Mouse (Mus musculus): ENCODE results near the gene Cdh23. TPM values are rescaled to one million over a fixed set of nuclear protein-coding genes. Genes with fewer than 3 reads are reported as not detected.

Cdh23 gene
- polyA plus RNA-seq, 1 experiment from 2014 or later = 10.0 TPM

DNA sequence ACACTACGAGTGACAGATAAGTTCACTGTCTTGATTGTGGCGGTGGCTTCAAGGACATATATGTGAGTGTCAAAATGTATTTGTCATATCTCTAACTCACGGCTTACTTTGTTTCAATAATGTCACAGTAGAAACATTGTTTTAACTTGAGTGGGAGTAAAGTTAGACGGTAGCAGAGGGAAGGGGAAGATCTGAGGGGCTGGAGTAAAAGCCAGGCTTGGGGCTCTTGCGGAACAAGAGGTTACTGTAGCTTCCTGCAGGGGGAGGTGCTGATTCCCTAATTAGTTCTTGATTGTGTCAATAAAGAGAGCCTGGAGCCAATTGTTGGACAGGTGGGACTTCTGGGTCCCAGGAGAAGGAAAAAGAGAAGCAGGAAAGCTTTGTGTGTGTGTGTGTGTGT is 70.2 kb downstream of the Cdh23 start:
- Histone ChIP-seq H3K4me1 (peaks cover 24% of the 10 kb centered on the region), H3K9me3 (replicated peaks) (no peaks in the 10 kb centered on the region), H3K27me3 (replicated peaks) (no peaks in the 10 kb centered on the region), H3K27ac (replicated peaks) (no peak overlapping the region), H3K9ac (replicated peaks) (no peak overlapping the region), H3K4me3 (replicated peaks) (no peak overlapping the region), H3K4me2 (no peak overlapping the region), H3K36me3 (no peaks in the 10 kb centered on the region)
- ATAC-seq (ENCODE audit: low FRiP score) = no peak
- 63% methylated on average over 5 of the region's 5 CpGs for WGBS

DNA sequence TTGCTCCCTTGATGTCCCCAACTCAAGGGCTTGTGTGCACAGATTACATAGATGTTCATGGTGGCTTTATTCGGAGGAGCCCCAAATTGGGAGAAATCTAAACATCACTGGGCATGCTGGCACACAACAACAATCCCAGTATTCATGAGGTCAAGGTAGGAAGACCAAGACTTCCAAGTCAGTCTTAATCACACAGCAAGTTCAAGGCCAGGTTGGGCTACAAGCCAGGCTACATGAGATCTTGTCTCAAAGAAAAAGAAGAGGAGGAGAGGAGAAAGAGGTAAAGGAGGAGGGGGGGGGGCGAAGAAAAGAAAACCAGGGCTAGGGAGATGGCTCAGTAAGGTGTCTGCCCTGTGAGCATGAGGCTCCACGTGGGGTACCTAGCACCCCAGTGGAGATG is 70.8 kb downstream of the Cdh23 start:
- Histone ChIP-seq H3K36me3 (no peaks in the 10 kb centered on the region), H3K27ac (replicated peaks) (no peak overlapping the region), H3K27me3 (replicated peaks) (no peaks in the 10 kb centered on the region), H3K4me2 (no peak overlapping the region), H3K9ac (replicated peaks) (no peak overlapping the region), H3K4me3 (replicated peaks) (no peak overlapping the region), H3K4me1 (peaks cover 24% of the 10 kb centered on the region), H3K9me3 (replicated peaks) (no peaks in the 10 kb centered on the region)
- ATAC-seq (ENCODE audit: low FRiP score) = no peak
- 48% methylated on average over 3 of the region's 3 CpGs for WGBS

DNA sequence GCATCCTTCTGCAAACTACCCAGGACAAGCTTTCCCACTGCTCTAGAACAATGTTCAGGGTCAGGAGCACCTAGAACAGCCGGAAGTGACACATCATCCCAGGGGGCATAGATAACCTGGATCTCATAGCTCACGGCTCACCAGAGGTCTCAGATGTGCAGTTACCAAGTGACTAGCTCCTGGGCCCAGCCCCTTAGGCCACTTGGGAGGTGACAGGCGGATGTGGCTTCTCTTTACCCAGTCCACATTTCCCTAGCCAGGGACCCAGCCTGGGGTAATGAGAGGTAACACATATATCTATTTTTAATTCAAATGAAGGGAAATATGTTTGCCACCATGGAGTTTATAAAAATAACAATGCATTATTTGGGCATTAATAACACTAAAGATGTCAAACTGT is 71.3 kb downstream of the Cdh23 start:
- H3K27me3 ChIP-seq (replicated peaks) = no peaks in the 10 kb centered on the region
- H3K36me3 ChIP-seq = no peaks in the 10 kb centered on the region
- peaks cover 24% of the 10 kb centered on the region for H3K4me1 ChIP-seq
- no peak overlapping the region for H3K4me3 ChIP-seq (replicated peaks)
- H3K9me3 ChIP-seq (replicated peaks) = no peaks in the 10 kb centered on the region
- H3K9ac ChIP-seq (replicated peaks) = no peak overlapping the region
- WGBS = 20% methylated on average over 3 of the region's 3 CpGs
- no peak overlapping the region for H3K4me2 ChIP-seq
- H3K27ac ChIP-seq (replicated peaks) = no peak overlapping the region
- ATAC-seq (ENCODE audit: low FRiP score) = no peak

DNA sequence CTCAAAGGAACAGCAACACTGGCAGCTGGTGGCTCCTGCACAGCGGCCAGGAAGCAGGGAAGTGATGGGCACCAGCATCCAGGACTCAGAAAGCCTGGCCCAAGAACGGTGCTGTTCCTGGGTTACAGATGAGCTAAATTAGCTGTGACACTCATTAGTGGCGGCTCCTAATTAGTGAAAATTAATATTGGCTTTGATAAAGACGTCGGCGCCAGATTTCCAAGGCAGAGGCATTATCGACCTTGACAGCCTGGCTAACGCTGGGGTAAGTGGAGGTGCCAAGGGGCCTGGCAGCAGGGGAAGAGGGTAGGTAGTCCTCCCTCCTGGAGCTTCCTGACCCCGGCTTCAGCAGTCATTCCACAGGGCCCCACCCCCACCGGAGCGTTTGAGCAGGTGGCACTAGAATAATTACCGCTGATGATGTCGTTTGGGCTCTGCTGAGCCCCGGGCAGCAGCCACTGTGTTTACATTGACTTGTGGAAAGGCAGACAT is 72.0 kb downstream of the Cdh23 start:
- Histone ChIP-seq H3K9me3 (replicated peaks) (no peaks in the 10 kb centered on the region), H3K27me3 (replicated peaks) (0 out of 2 replicates have a peak, but pooled peaks cover under 1% of the 10 kb centered on the region), H3K36me3 (no peaks in the 10 kb centered on the region), H3K4me3 (replicated peaks) (no peak overlapping the region), H3K9ac (replicated peaks) (no peak overlapping the region), H3K4me1 (peaks cover 24% of the 10 kb centered on the region), H3K27ac (replicated peaks) (no peak overlapping the region), H3K4me2 (no peak overlapping the region)
- peak; percentile 51; the same call in 1 of the 2 replicates for ATAC-seq (ENCODE audit: low FRiP score)
- 22% methylated on average over 14 of the region's 14 CpGs for WGBS

DNA sequence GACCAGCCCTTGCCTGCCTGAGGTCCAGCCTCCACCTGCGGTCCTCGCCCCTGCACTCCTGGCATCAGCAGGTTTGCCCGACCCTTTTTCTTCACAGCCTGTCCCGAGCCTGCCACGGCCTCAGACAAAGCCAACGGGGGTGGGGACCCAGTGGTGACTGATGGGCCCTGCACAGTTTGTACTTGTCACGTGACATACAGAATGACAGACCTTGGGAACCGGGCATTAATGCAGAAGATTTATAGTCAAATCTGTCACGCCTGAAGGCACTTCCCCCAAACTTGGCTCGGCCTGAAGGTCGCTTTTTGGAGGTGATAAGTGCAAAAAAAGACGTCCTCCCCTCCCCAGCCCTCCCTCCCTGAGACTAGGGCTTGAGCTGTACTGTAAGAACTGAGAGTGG is 73.5 kb downstream of the Cdh23 start:
- peak; percentile 30; the same call in 1 of the 2 replicates for ATAC-seq (ENCODE audit: low FRiP score)
- no peak overlapping the region for H3K4me3 ChIP-seq (replicated peaks)
- peaks cover 24% of the 10 kb centered on the region for H3K4me1 ChIP-seq
- 0 out of 2 replicates have a peak, but pooled peaks cover 4% of the 10 kb centered on the region for H3K27me3 ChIP-seq (replicated peaks)
- no peaks in the 10 kb centered on the region for H3K36me3 ChIP-seq
- no peak overlapping the region for H3K27ac ChIP-seq (replicated peaks)
- H3K4me2 ChIP-seq = no peak overlapping the region
- H3K9me3 ChIP-seq (replicated peaks) = no peaks in the 10 kb centered on the region
- no peak overlapping the region for H3K9ac ChIP-seq (replicated peaks)
- WGBS = 29% methylated on average over 12 of the region's 12 CpGs

DNA sequence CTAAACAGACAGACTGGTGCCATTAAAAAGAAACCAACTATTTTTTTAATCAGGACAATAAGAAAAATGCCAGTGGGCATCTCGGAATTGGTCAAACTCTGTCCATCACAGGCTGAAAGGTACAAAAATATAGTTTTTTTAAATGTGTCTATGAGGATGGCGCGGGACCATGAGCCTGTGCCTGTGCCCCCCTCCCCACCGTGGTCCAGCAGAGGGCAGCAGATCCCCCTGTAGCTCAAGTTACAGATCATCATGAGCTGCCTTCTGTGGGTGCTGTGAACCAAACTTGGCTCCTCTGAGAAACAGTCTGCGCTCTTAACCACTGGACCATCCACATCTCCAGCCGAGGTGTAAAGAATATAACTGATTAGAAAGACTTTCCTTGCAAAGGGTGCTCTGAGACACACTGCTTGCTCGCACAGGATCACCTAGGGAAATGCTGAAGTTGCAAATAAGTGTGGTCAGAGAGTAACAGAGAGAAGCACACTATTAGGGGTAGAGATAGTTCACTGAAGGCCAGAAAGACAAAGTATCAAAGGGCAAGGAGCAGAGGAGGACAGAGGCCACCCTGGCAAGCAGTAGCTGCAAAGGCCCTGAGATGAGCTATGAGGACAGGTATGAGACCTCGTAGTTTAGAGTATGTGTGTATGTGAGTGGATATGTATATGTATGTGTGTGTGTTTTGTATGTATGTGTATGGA is 74.7 kb downstream of the Cdh23 start:
- H3K4me1 ChIP-seq = peaks cover 24% of the 10 kb centered on the region
- no peak overlapping the region for H3K27ac ChIP-seq (replicated peaks)
- no peaks in the 10 kb centered on the region for H3K9me3 ChIP-seq (replicated peaks)
- no peaks in the 10 kb centered on the region for H3K36me3 ChIP-seq
- H3K27me3 ChIP-seq (replicated peaks) = peaks cover 7% of the 10 kb centered on the region; the same call in 1 of the 2 replicates
- no peak overlapping the region for H3K9ac ChIP-seq (replicated peaks)
- WGBS = 87% methylated on average over 8 of the region's 8 CpGs
- H3K4me2 ChIP-seq = no peak overlapping the region
- no peak overlapping the region for H3K4me3 ChIP-seq (replicated peaks)
- no peak for ATAC-seq (ENCODE audit: low FRiP score)

DNA sequence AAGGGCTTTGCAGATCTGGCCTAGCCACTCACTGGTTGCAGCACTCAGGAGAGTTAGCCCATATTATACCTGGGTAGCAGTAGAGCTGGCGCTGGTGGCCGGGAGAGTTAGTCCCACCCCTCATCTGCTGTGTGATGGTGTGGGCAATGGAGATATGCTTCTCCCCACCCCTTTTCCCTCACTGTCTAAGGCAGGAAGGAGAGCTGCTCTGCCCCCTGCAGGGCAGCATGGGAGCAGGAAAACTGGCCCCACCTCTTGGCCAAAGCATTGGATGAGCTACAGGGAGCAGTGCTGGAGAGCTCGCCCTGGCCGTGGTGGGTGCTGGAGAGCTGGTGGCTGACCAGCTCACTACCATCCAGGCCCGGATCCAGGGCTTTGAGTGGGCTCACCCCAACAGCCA is 80.4 kb downstream of the Cdh23 start:
- H3K36me3 ChIP-seq = no peaks in the 10 kb centered on the region
- H3K27me3 ChIP-seq (replicated peaks) = peaks cover 13% of the 10 kb centered on the region; the same call in 1 of the 2 replicates
- H3K9ac ChIP-seq (replicated peaks) = no peak overlapping the region
- H3K4me3 ChIP-seq (replicated peaks) = no peak overlapping the region
- 74% methylated on average over 5 of the region's 5 CpGs for WGBS
- H3K27ac ChIP-seq (replicated peaks) = no peak overlapping the region
- no peak overlapping the region for H3K4me2 ChIP-seq
- no peaks in the 10 kb centered on the region for H3K9me3 ChIP-seq (replicated peaks)
- no peak for ATAC-seq (ENCODE audit: low FRiP score)
- no peaks in the 10 kb centered on the region for H3K4me1 ChIP-seq

DNA sequence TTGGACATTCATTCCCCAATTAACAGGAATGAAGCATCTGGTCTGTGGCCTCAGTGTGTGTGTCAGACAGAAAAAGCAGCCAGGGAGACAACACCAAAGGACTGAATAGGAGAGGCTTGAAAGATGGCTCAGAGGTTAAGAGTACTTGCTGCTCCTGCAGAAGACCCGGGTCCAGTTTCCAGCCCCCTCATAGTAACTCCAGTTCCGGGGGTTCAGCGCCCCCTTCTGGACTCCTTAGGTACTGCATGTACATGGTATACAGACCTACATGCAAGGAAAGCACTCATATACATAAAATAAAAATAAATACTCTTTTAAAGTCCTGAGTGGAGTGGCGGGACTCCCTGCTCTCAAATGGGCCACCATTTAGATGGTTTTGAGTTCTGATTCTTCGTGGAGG is 83.4 kb downstream of the Cdh23 start:
- Histone ChIP-seq H3K36me3 (no peaks in the 10 kb centered on the region), H3K9ac (replicated peaks) (no peak overlapping the region), H3K27ac (replicated peaks) (no peak overlapping the region), H3K9me3 (replicated peaks) (no peaks in the 10 kb centered on the region), H3K4me1 (no peaks in the 10 kb centered on the region), H3K27me3 (replicated peaks) (peaks cover 8% of the 10 kb centered on the region; the same call in 1 of the 2 replicates), H3K4me2 (no peak overlapping the region), H3K4me3 (replicated peaks) (no peak overlapping the region)
- ATAC-seq (ENCODE audit: low FRiP score) = no peak
- WGBS = 24% methylated on average over 5 of the region's 5 CpGs

DNA sequence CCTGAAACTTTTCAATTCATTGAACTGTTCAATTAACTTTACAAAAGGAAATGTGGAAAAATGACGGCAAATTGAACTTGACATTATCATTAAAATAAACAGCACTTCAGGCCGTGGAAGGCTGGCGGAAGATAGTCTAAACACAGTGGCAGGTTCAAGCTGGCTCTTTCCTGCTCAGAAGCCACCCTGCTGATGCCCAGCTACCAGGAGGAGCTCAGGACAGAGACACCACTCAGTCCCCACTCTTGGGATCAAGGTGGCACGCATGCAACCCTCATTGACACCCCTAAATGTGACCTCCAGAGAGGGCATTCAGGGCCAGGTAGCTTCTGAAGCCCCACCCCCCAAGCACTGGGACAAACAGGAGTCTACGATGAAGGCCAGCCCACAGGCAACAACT is 89.1 kb downstream of the Cdh23 start:
- Histone ChIP-seq H3K27ac (replicated peaks) (no peak overlapping the region), H3K9me3 (replicated peaks) (no peaks in the 10 kb centered on the region), H3K27me3 (replicated peaks) (0 out of 2 replicates have a peak, but pooled peaks cover 17% of the 10 kb centered on the region), H3K4me3 (replicated peaks) (no peak overlapping the region), H3K9ac (replicated peaks) (no peak overlapping the region), H3K36me3 (no peaks in the 10 kb centered on the region), H3K4me2 (no peak overlapping the region), H3K4me1 (peaks cover 9% of the 10 kb centered on the region; the same call in 1 of the 2 replicates)
- no peak for ATAC-seq (ENCODE audit: low FRiP score)
- WGBS = 82% methylated on average over 5 of the region's 5 CpGs

DNA sequence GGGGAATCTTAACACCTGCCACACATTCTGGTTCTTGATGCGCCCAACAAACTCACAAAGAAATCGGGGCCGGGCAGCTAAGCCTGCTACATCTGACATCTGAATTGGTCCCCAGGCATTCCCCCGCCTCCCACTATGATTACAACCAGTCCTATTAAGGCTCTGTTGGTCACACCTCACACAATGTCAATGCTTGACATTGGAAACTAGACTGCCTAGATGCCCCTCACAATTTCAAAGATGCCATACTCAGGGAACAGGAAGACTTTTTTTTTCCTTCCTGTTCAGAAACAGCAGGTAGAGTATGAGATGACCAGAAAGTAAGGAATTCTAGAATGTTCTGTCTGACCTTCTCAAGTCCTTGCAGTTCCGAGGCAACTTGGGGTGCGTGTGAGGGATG is 89.6 kb downstream of the Cdh23 start:
- Histone ChIP-seq H3K4me2 (no peak overlapping the region), H3K36me3 (no peaks in the 10 kb centered on the region), H3K9ac (replicated peaks) (no peak overlapping the region), H3K4me1 (peaks cover 14% of the 10 kb centered on the region; the same call in 1 of the 2 replicates), H3K4me3 (replicated peaks) (no peak overlapping the region), H3K27me3 (replicated peaks) (peaks cover 18% of the 10 kb centered on the region; the same call in 1 of the 2 replicates), H3K27ac (replicated peaks) (no peak overlapping the region), H3K9me3 (replicated peaks) (no peaks in the 10 kb centered on the region)
- 89% methylated on average over 6 of the region's 6 CpGs for WGBS
- ATAC-seq (ENCODE audit: low FRiP score) = no peak

DNA sequence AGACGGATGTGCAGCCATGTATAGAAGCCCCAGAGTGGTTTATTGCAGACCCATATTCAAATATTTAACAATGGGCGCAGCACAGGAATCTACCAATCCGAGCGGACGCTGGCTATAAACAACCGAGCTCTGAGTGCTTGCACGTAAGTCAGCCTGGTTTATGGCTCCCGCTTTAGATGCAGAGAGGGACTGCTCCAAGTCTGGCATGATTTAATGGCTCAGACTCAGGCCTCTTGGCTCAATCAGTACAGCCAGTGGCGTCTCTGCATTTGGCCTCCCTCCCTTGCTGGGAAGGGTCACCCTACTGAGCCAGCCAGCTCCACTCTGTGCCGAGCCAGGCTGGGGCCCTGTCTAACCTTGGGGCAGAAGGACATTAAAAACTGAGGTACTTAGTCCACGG is 94.1 kb downstream of the Cdh23 start:
- 19% methylated on average over 11 of the region's 11 CpGs for WGBS
- ATAC-seq (ENCODE audit: low FRiP score) = peak; percentile 67
- H3K27ac ChIP-seq (replicated peaks) = no peak overlapping the region

DNA sequence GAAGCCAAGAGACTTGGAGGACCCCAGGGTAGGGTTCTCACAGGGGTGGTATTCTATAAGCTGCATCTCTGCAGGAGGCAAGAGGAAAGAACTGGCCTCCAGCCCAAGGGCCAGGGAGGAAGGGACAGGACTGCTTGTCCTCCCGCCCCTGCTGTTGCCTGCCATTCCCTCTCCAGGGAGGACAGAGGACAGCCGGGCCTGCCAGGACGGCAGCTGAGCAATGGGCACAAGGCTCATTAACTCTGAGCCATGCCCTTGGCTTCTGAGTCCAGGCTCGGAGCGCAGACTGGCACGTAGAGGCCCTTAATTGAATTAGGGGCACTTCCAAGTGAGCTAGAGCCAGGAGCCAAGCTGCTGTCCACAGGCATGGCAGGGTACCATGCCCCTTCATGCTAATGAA is 101.1 kb downstream of the Cdh23 start:
- Histone ChIP-seq H3K4me3 (replicated peaks) (no peak overlapping the region), H3K4me1 (peaks cover 34% of the 10 kb centered on the region), H3K9ac (replicated peaks) (no peak overlapping the region), H3K4me2 (no peak overlapping the region), H3K9me3 (replicated peaks) (no peaks in the 10 kb centered on the region), H3K27me3 (replicated peaks) (peaks cover 83% of the 10 kb centered on the region), H3K27ac (replicated peaks) (no peak overlapping the region), H3K36me3 (no peaks in the 10 kb centered on the region)
- WGBS = 47% methylated on average over 6 of the region's 6 CpGs
- 0 out of 2 replicates have a peak, but pooled peaks have one; percentile 33 for ATAC-seq (ENCODE audit: low FRiP score)

More for the DNA sequence above, 94.1 kb downstream of the Cdh23 start:
- Histone ChIP-seq H3K27me3 (replicated peaks) (peaks cover 55% of the 10 kb centered on the region), H3K36me3 (no peaks in the 10 kb centered on the region), H3K4me2 (no peak overlapping the region), H3K4me3 (replicated peaks) (no peak overlapping the region), H3K4me1 (peaks cover 16% of the 10 kb centered on the region; the same call in 1 of the 2 replicates), H3K9me3 (replicated peaks) (no peaks in the 10 kb centered on the region), H3K9ac (replicated peaks) (no peak overlapping the region)

Data from neural tube, embryonic 15.5 days (tissue).